9 mouse cellular contexts compared by ENCODE assay signal in genomic region chr11:97812491-97812921, GRCm38 (mm10). TPM values are rescaled to one million over a fixed set of nuclear protein-coding genes. Genes with fewer than 3 reads are reported as not detected.
DNase-seq lines count a peak whose midpoint lies in the region; ATAC-seq lines count a peak whose summit lies in the region.
"Had no signal": no experiment of that assay in that cellular context is flagged by ENCODE, and none has a peak within 500 bp of the region (broad histone marks: within the 10 kb centered on the region; RNA-seq: fewer than 3 reads in every experiment).

No protein-coding gene starts in this region.

- H3K4me2 ChIP-seq in kidney, embryonic 16.5 days (replicated peaks; ENCODE audit: low read depth, low read length): peak overlapping the region; percentile 35
- H3K4me2 ChIP-seq in hindbrain, embryonic 14.5 days (replicated peaks): peak overlapping the region; percentile 46

- peaks cover 99% of the 10 kb centered on the region for H3K4me1 ChIP-seq in kidney, embryonic 16.5 days (ENCODE audit: insufficient read depth, low read length)
- H3K4me1 ChIP-seq in hindbrain, embryonic 14.5 days (replicated peaks; ENCODE audit: control insufficient read depth, insufficient read depth, low read length): peaks cover 61% of the 10 kb centered on the region

- whole genome bisulfite sequencing in kidney, embryonic 16.5 days: 53% methylated on average over 3 of the region's 3 CpGs
- 13% methylated on average over 3 of the region's 3 CpGs for WGBS in hindbrain, embryonic 14.5 days

- no peak overlapping the region for H3K4me3 ChIP-seq in kidney, embryonic 16.5 days (ENCODE audit: low read length)
- no peak overlapping the region for H3K4me3 ChIP-seq in hindbrain, embryonic 14.5 days (replicated peaks; ENCODE audit: low read length)
- H3K4me3 ChIP-seq: erythroblast, embryonic 14.5 days had no signal

- no peak overlapping the region; the same call in 1 of the 2 replicates for H3K9ac ChIP-seq in kidney, embryonic 16.5 days (replicated peaks; ENCODE audit: low read length)
- H3K9ac ChIP-seq in hindbrain, embryonic 14.5 days: peak overlapping the region; percentile 50

- H3K36me3 ChIP-seq in kidney, embryonic 16.5 days (ENCODE audit: insufficient read depth, low read length): peaks cover 32% of the 10 kb centered on the region
- peaks cover 71% of the 10 kb centered on the region for H3K36me3 ChIP-seq in hindbrain, embryonic 14.5 days (replicated peaks; ENCODE audit: control insufficient read depth, insufficient read depth)

- DNase-seq in kidney, adult 11 months: no peak
- peak; percentile 82 for DNase-seq in embryo, embryonic 10 days (ENCODE audit: low spot score)
- peak; percentile 73 for DNase-seq in hindbrain, embryonic 14.5 days (ENCODE audit: low spot score)
- peak; percentile 57 for DNase-seq in neural tube, embryonic 10.5 days (ENCODE audit: extremely low spot score, low spot score)
- DNase-seq in urinary bladder, postnatal 25 days (ENCODE audit: low spot score): no peak
- DNase-seq in thymus, postnatal 36 days: no peak
- no peak for DNase-seq in urinary bladder, postnatal 14 days (ENCODE audit: low spot score)

- no peaks in the 10 kb centered on the region for H3K9me3 ChIP-seq in kidney, embryonic 16.5 days (ENCODE audit: low read length)
- H3K9me3 ChIP-seq in hindbrain, embryonic 14.5 days (ENCODE audit: control insufficient read depth, low read length): no peaks in the 10 kb centered on the region

- H3K27ac ChIP-seq in kidney, embryonic 16.5 days (ENCODE audit: low read length): peak overlapping the region; percentile 90
- peak overlapping the region; percentile 95 for H3K27ac ChIP-seq in hindbrain, embryonic 14.5 days

- no peak for ATAC-seq in kidney, embryonic 16.5 days (ENCODE audit: low FRiP score, low TSS enrichment)
- ATAC-seq in hindbrain, embryonic 14.5 days (ENCODE audit: low FRiP score): peak; percentile 84

- H3K27me3 ChIP-seq in kidney, embryonic 16.5 days (ENCODE audit: insufficient read depth, low read length): no peaks in the 10 kb centered on the region
- no peaks in the 10 kb centered on the region for H3K27me3 ChIP-seq in hindbrain, embryonic 14.5 days (ENCODE audit: control insufficient read depth, insufficient read depth, low read length)

RNA-seq across cellular contexts. Expression of gene Lasp1, which starts 13.7 kb away (rescaled TPM):
- 133 TPM in 2 replicates for polyA plus RNA-seq in kidney, embryonic 16.5 days (2015; fragmentation: Nextera tagmentation; extraction: Ambion mirVana)
- polyA plus RNA-seq in hindbrain, embryonic 14.5 days (2014; fragmentation: Nextera tagmentation; extraction: Ambion mirVana): 110 and 126 TPM in 2 replicates

RNA-seq across cellular contexts. Expression of gene B230217C12Rik, which starts 28.1 kb away (rescaled TPM):
- 4.3 and 6.7 TPM in 2 replicates for polyA plus RNA-seq in kidney, embryonic 16.5 days (2015; fragmentation: Nextera tagmentation; extraction: Ambion mirVana)
- 38.2 and 38.8 TPM in 2 replicates for polyA plus RNA-seq in hindbrain, embryonic 14.5 days (2014; fragmentation: Nextera tagmentation; extraction: Ambion mirVana)
- polyA plus RNA-seq: erythroblast, embryonic 14.5 days had no signal

RNA-seq across cellular contexts. Expression of gene Rpl23, which starts 30.3 kb away (rescaled TPM):
- polyA plus RNA-seq in kidney, embryonic 16.5 days (2015; fragmentation: Nextera tagmentation; extraction: Ambion mirVana): 428 and 460 TPM in 2 replicates
- 324 and 419 TPM in 2 replicates for polyA plus RNA-seq in hindbrain, embryonic 14.5 days (2014; fragmentation: Nextera tagmentation; extraction: Ambion mirVana)

RNA-seq across cellular contexts. Expression of gene 1700001P01Rik, which starts 36.8 kb away (rescaled TPM):
- polyA plus RNA-seq in kidney, embryonic 16.5 days (2015; fragmentation: Nextera tagmentation; extraction: Ambion mirVana): 0.27 and 0.31 TPM in 2 replicates
- polyA plus RNA-seq in hindbrain, embryonic 14.5 days (2014; fragmentation: Nextera tagmentation; extraction: Ambion mirVana): 0.68 TPM in 1 of 2 replicates, not detected in the other
- polyA plus RNA-seq: erythroblast, embryonic 14.5 days had no signal

RNA-seq across cellular contexts. Expression of gene Cwc25, which starts 46.1 kb away (rescaled TPM):
- polyA plus RNA-seq in kidney, embryonic 16.5 days (2015; fragmentation: Nextera tagmentation; extraction: Ambion mirVana): 15.1 and 18.4 TPM in 2 replicates
- polyA plus RNA-seq in hindbrain, embryonic 14.5 days (2014; fragmentation: Nextera tagmentation; extraction: Ambion mirVana): 8.1 and 11.2 TPM in 2 replicates

Comparison
In these comparisons a context has a peak if more than half of its experiments do, and no peak if none do; other contexts are left out.
1. DNase-seq: peak in embryo, embryonic 10 days (single experiment), hindbrain, embryonic 14.5 days (single experiment) and neural tube, embryonic 10.5 days (single experiment); none in kidney, adult 11 months (single experiment), urinary bladder, postnatal 25 days (single experiment), thymus, postnatal 36 days (0 of 2) and urinary bladder, postnatal 14 days (single experiment).